Mouse (Mus musculus) c-Kit-negative CD71-positive TER-119-positive erythroid progenitor cells, embryonic 14.5 days (primary cell): ENCODE data around the gene Olfr67.
"Not testable (repeated sequence)": the region's sequence is repeated elsewhere in the genome, so short reads cannot be mapped to it uniquely, and the experiment has no call there.

Experiments used
- DNase-seq: peaks from one replicate; pipeline ENCODE4 v3.0.0-alpha.2; 2013; ENCODE audit warnings: low read depth, low spot score

Olfr67 gene

DNA sequence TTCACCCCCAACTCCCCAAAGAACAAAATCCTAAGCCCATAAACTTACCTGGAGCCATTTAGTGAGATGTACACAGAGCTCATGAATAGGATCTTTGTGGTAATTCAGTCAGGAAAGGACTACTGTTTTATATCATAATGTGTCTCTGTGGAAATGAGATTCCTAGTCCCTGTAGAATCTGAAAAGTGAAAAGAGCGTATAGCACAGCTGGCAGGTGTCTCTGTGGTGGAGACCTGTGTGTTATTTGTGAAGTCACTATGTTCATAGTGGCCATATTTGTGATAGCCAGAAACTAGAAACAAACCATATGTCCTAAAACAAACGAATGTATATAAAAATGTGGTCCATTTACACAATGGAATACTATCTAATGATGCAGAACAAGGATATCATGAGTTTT is 20.1 kb downstream of the Olfr67 start, which contains the start of gene Olfr69:
Gene Olfr69, minus strand, starts transcription at position 101 of the 400 bp plus-strand sequence.
- DNase-seq, result no peak

DNA sequence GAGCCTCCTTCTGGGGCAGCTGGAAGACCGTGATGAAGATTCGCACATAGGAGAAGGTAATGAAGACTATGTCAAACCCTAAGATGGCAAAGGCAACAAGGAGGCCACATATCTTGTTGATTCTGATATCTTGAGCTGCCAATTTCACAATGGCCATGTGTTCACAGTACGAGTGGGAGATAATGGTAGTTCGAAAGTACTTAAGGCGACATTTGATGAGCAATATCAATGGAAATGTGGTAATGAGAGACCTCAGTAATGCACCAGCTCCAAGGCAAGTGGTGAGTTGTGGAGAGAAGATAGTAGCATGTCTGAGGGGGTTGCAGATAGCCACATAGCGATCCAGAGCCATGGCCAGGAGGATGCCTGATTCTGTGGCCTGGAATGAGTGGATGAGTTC is 23.9 kb downstream of the Olfr67 start:
- not testable (repeated sequence) for DNase-seq

- not testable (repeated sequence) for DNase-seq
These were observed 29.4 kb downstream of the Olfr67 start for GRCm38 (mm10) chr7:103762212-103762611.

DNA sequence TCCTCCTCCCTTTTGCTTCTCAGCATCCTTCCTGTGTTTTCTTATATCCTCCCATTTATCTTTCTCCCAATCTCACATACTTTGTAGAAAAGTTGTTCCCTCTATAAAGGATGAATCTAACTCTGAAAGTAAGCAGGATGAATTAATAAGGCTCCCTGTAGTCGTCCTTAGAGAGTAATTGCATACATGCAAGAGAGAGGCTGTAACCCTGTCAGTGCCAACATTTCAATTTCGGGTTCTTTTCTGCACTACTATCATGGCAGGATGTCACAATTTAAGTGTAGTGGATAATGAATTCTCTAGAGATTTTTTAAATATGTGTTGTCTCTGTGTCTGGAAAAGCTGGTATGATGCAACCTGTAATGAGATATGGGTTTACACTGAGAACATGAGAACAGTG is 34.4 kb downstream of the Olfr67 start, which contains the start of gene Olfr630:
Gene Olfr630, minus strand, starts transcription at position 101 of the 400 bp plus-strand sequence.
- no peak for DNase-seq

DNA sequence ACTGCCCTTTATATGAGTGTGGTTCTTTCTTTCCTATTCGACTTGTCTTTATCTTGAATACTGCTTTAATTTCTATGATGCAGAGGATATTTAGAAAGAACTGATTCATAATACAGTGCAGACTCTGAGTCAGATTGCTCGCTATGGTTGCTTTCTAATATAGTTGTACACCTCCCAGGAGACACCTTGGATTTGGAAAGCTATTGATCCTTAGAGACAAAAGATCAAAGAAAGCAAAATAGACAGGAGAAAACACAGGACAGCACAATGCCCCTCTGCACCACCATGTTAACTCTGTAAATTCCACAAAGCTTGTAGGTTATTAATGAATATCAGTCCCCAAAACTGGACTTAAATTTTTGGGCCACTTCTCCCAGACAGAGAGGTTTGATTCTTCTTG is 46.8 kb downstream of the Olfr67 start, which contains the start of gene Olfr629:
Gene Olfr629, minus strand, starts transcription at position 101 of the 400 bp plus-strand sequence.
- DNase-seq, result no peak
